Mouse (Mus musculus) adrenal gland, postnatal 14 days (tissue): ENCODE results near the gene Wwox. TPM values are rescaled to one million over a fixed set of nuclear protein-coding genes. Genes with fewer than 3 reads are reported as not detected.

ENCODE experiments used
- DNase-seq: peaks from one replicate; pipeline ENCODE4 v3.0.0; 2021; ENCODE audit warnings: mixed read lengths
- total RNA-seq: library from RNA; stranded (reverse); gene quantifications from 2 replicates; pipeline ENCODE4 v1.2.3, GENCODE M21; 2021

Gene Wwox
- total RNA-seq, 1 experiment from 2014 or later, result 22.4 TPM

DNA sequence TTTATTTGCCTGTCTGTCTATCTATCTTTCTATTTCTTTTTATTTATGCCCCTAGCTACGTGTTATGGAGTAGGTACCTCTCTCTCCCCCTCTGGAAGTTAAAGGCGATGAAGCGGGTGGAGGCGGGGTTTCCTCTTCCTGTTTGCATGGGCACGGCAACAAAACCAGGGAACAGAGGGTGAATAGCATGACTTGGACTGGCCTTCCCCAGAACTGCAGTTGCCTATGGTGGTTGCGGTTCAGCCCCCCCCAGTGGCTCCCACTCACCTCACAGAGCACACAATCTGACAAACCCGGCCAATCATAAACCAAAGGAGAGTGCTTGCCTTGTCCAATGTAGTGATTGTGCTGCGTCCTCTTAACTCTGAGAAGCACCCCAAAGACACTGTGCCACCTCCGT lies 671.0 kb downstream of the Wwox start:
- DNase-seq, result no peak

- no peak for DNase-seq
These were observed 672.6 kb downstream of the Wwox start for GRCm38 (mm10) chr8:115112062-115112461.

DNA sequence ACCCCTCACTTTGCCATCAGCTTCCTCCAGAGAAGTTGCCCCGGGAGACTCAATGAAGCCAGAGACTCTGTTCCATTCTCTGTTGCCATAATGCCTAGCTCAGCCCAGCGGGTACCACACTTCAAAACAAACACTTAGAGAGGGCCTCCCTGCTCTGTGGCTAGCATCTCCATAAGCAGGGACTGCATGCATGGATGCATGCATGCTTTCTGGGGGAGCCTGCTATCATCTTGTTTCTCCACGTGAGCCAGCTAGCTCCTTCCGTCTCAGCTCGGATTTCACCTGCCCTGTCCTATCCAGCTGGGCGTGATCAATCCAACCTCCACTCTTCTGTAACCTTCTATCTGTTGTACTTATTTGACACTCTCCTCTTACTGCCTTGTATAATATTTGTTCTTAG lies 675.0 kb downstream of the Wwox start:
- no peak for DNase-seq

DNA sequence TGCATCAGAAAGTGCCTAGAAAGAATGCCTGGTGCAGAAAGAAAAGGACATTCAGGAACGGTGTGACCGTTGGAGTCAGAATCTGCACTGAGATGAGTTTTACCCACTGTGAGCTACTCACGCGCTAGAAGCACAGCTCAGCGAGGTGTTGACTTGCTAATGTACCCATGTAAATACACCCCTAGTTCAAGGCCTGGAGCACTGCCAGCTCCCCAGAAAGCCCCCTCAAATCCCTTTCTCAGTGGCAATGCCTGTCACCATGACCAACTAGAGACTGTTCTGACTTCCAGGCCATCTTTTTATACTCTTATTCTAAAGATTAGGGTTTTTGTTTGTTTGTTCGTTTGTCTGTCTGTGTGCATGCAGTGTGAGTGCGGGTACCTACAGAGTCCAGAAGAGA lies 686.6 kb downstream of the Wwox start:
- DNase-seq, result no peak

DNA sequence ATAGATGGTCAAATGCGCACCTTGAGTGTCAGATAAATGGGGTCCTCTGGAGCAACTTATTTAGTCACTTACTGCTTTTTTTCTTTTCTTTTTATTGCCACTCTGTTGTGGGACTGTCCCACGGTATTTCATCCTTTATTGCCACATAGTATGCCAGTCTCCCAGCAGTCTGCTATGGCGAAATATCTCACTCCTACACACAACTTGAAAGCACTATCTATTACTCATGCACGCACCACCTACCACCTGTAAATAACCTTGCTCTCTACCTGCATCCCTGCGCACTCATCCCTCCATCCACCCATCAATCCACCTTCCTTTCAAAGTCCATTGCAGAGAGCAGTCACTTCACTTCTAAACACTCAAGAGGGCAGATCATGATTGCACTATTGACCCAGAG lies 687.2 kb downstream of the Wwox start:
- DNase-seq, result no peak

DNA sequence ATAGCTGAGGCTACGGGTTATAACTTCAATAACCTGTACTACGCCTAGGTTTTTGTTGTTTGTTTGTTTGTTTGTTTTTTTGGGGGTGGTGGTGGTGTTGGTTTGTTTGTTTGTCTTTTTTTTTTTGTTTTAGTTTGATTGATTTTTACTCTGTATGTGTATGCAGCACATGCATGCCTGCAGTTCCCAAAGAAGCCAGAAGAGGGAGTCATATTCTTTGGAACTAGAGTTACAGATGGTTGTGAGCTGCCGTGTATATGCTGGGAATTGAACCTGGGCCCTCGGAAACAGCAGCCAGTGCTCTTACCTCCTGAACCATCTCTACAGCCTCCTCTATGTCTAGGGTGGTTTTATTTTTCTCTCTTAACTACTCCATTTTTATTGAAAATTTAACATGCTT lies 689.9 kb downstream of the Wwox start:
- no peak for DNase-seq

DNA sequence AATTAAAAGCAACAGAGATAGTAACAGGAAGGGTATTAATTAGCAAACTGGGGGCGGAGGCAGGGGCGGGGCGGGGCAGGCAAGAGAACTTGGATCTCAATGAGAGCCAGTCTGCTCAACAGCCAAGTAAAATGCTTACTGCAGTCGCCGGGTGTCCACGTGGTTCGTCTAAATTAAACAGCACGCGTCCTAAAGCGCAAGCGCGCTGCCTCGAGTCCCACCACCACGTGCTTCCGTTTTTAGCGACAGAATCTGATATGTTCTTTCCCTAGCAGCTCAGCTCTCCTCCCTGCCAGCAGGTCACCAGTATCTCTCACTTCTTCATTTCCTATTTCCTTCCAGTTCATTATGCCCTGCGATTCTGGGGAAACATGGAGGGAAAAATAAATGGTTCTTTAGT lies 693.7 kb downstream of the Wwox start:
- DNase-seq, result no peak

DNA sequence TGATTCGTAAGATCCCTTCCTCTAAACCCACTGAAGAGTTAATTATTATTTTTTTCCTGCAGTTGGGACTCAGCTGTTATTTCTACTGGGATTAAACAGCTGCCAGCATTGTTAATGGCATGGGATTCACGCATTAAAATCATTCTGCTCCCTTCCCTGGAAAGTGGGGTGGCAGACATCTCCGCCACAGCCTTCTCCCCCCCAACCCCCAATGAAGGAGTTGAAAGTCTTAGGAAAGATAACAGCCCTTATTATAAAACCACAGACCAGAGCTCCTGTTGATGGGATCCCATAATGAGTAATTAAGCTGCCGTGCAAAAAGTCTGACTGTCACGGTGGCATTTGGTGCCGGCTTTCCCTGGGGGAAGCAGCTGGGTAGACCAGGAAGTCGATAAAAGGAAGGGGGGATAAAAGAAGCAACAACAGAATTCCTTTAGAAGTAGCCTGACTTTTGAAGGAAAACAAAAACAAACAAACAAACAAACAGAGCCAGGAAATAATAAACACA lies 694.3 kb downstream of the Wwox start:
- DNase-seq, result no peak

- no peak for DNase-seq
These were observed 697.4 kb downstream of the Wwox start for GRCm38 (mm10) chr8:115136888-115137287.

DNA sequence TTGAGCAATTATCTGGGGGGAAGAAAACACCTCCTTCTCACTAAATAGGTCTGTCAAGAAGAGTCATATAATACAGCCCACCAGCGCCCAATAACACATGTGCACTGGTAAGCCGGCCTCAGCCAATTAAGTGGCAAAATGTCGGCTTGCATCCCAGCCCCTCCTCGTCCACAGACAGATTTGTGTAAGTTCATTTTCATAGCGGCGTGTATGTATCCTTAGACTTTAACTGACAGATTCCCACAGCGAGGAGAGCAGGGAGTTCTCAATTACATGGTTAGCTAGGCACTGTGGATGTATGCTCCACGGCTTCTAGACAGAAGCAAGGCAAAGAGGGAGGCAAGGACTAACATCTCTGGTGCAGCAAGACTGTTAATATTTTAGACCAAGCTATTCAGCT lies 702.2 kb downstream of the Wwox start:
- no peak for DNase-seq

DNA sequence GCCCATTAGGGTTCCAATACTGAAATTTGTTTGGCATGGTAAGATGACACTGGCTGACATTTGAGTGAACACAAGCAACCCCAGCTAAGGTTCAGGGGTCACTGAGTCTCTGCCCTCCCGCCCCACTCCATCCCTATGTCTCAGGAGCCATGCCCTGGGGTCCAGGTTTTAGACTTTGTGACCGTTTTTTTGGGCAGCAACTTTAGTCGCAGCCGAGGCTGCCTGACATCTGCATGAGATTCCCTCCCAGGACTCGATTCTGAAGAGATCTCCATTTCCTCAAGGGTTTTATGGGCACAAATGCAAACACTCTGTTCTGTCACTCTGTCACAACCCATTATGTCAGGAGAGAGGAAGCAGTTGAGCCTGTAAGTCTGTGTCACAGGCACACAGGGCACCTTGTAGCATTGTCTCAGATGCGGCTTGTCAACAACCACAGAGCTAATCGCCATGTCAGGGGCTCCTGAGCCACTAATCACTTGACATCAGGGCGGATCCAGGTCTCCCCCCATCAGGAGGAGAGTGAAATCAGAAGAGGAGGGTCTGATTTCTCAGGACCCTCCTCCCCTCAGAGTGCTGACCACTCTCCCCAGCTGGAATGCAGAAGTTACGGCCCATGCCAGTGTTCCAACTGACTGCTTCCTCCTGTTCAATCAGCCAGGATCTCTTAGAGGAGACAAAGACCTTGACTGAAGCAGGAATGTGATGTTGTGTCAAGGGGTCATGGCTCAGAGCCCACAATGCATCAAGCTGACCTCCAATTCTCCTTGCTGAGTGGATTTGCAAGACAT lies 704.3 kb downstream of the Wwox start:
- no peak for DNase-seq

DNA sequence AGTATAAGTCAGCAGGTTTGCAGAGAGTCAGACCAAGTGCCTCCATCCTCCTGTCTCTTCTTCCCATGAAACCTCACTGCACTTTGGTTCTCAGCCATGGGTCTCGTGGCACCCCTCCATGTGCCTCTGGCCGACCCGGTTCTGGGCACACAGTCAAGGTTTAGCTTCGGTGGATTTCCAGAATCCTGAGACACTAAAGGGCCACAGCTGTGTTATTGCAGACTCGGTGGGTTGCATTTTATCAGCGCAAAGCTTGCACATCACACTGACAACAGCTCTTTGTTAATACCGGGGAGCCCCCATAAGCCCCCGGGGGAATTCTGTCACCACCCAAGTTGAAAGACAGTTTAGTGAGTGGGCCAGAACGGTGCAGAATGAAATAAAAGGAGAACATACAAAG lies 707.6 kb downstream of the Wwox start:
- DNase-seq, result no peak

DNA sequence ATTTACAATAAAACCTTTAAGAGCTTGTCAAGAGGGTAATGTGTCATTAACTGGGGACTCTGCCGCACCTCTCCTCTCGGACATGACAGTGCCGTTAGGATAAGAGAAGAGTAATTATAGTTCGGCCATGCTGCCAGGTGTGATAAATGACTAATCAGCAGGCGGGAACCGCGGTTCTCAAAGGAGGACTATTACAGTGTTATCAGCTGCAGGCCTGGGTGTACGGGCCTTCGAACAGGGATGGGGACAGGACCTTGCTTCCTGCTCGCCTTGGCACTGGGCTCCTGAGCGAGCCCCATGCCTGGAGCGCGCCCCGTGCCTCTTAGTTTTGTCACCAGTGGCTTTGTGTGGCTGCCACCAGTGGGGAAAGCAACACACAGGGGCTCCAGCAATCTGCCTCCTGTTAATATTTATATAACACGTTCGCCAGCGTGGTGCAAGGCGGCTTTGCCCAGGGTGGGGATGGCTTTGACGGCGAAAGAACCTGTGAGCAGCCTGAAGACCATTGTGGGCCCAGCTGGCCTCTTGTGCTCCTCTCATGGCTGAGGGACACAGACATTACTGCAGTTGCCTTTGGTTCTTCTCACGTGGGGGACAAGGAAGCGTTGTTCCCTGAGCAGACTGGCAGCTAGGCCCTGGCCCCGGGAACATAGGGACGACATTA lies 711.1 kb downstream of the Wwox start:
- DNase-seq, result no peak

DNA sequence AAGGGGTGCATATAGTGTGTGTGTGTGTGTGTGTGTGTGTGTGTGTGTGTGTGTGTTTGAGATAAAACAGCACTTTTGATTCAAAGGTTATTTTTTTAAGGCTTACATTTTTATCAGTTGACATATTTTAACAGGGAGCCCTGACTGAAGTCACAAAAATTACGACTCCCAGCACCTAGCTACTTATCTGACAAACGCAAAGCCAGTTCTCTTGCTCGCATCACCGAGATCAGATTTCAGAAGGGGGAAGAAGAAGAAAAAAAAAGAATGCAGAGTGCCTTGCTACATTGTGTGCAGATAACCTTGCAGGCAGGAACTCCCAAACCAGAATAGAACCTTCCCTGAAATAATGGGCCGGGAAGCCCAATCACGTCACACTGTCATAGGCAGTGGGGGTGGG lies 712.0 kb downstream of the Wwox start:
- no peak for DNase-seq

DNA sequence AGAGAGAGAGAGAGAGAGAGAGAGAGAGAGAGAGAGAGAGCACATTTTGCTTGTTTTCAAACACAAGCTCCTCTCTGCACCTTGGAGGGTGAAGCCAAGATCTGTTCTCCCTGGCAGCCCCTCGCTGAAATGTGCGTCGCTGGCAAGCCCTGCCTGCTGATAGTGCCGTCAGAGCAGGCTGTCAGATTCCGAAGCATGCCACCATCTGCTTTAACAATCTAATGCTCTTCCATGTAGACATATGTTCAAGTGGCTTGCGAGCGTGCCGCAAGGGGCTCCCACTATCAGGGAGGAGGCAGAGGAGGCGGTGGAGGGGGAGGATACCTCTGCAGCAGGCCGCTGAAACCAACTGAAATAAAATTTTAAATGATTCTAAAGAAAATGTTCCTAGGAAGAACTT lies 714.6 kb downstream of the Wwox start:
- no peak for DNase-seq

GRCm38 (mm10) chr8:115156142-115156541 lies 716.7 kb downstream of the Wwox start:
- DNase-seq, result no peak

- DNase-seq, result no peak
These were observed 718.7 kb downstream of the Wwox start for GRCm38 (mm10) chr8:115157977-115158720.

- DNase-seq, result no peak
These were observed 719.3 kb downstream of the Wwox start for GRCm38 (mm10) chr8:115158721-115159111.

GRCm38 (mm10) chr8:115159208-115159607 lies 719.8 kb downstream of the Wwox start:
- DNase-seq, result peak; percentile 43

- DNase-seq, result peak; percentile 60
These were observed 720.4 kb downstream of the Wwox start for GRCm38 (mm10) chr8:115159711-115160374.

- no peak for DNase-seq
These were observed 721.0 kb downstream of the Wwox start for GRCm38 (mm10) chr8:115160407-115160806.

- DNase-seq, result no peak
These were observed 722.1 kb downstream of the Wwox start for GRCm38 (mm10) chr8:115161520-115161919.

DNA sequence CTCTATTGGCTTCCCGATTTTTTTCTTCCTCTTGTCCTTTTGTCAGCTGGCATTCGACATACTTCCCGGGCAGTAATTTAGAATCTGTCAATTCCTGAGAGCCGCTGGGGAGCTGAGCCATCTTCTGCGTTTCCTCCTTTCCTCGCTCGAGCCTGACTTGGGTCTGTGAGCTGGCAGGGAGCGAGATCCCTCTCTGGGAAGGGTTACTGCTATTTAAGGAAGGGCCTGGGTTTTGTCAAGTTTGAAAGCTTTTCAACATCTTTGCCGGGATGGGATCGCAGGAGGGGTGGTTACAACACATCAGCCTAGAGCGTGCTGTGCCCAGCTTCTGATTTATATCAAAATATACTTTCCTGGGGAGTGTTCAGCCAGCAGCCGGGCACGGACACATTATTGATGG lies 725.4 kb downstream of the Wwox start:
- no peak for DNase-seq
